Mouse (Mus musculus): ENCODE measurements around the gene Cers6. TPM values are rescaled to one million over a fixed set of nuclear protein-coding genes. Genes with fewer than 3 reads are reported as not detected.

Cers6 gene
- polyA plus RNA-seq, 1 experiment from 2014 or later = 55.3 TPM

DNA sequence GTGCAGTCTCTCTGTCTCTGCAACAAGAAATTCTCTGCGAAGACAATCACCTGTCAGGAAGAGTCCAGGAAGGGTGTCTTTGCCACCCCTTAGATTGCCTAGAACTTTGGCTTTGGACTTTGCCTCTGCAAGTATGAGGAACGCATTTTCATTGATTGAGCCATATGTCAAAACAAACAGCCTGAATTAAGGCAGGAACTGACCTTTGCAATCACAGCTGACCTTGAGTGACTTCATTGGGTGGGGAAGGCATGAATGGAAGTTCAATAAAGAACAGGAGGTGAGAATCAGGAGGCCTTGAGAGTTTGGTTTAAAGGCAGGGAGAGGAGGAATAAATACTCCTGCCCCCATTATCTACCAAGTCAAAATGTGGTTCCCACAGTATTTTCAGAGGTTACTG is 850 bp upstream of the Cers6 start:
- H3K36me3 ChIP-seq (ENCODE audit: control insufficient read depth, insufficient read depth, low read length) = no peaks in the 10 kb centered on the region
- peak overlapping the region; percentile 92; the same call in 1 of the 2 replicates for H3K4me3 ChIP-seq (ENCODE audit: low read depth, low read length)
- ATAC-seq = no peak
- peak overlapping the region; percentile 94; the same call in 1 of the 2 replicates for H3K9ac ChIP-seq (ENCODE audit: low read depth, low read length)
- H3K4me2 ChIP-seq (ENCODE audit: low read length) = peak overlapping the region; percentile 80
- H3K9me3 ChIP-seq (replicated peaks; ENCODE audit: control insufficient read depth, low read length, poor library complexity, severe bottlenecking) = no peaks in the 10 kb centered on the region
- H3K27ac ChIP-seq (ENCODE audit: low read length) = no peak overlapping the region
- H3K4me1 ChIP-seq (ENCODE audit: control insufficient read depth, insufficient read depth, low read length) = peaks cover 16% of the 10 kb centered on the region
- H3K27me3 ChIP-seq (ENCODE audit: control insufficient read depth, insufficient read depth, low read depth, low read length) = no peaks in the 10 kb centered on the region
- WGBS = 77% methylated on average over 2 of the region's 2 CpGs

DNA sequence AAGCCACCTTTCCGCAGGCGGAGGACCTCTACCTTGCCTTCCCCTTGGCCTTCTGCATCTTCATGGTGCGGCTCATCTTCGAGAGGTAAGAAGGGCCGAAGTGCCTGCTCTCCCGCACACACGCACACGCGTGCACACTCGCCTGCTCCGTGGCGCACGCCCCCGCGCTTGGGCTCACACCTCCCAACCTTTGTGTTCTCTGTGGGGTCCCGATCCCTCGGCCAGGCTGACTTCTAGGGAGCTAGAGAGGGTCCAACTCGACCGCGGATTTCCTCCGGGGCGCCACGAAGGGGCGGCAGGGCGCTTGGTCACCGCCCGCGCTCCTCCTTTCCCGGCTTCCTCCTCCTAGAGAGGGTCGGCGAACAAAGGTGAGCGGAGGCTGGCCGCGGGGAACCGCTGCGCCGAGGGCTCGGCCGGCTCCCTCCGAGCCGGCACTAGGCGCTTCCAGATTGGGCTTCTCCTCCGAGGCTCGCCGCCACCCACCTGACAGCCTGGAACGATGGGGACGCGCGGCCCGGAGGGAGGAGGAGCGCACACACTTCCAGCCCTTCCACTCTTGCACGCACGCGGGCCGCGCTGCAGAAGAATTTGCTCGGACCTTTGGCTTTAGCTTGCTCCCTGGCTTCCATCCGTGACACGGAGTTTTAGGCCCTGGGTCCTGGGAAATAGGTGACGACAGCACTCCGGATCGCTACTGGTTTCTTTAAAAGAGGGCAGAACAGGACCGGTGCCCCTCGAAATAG is 651 bp downstream of the Cers6 start:
- no peaks in the 10 kb centered on the region for H3K9me3 ChIP-seq (replicated peaks; ENCODE audit: control insufficient read depth, low read length, poor library complexity, severe bottlenecking)
- WGBS = under 1% methylated on average over 64 of the region's 64 CpGs

DNA sequence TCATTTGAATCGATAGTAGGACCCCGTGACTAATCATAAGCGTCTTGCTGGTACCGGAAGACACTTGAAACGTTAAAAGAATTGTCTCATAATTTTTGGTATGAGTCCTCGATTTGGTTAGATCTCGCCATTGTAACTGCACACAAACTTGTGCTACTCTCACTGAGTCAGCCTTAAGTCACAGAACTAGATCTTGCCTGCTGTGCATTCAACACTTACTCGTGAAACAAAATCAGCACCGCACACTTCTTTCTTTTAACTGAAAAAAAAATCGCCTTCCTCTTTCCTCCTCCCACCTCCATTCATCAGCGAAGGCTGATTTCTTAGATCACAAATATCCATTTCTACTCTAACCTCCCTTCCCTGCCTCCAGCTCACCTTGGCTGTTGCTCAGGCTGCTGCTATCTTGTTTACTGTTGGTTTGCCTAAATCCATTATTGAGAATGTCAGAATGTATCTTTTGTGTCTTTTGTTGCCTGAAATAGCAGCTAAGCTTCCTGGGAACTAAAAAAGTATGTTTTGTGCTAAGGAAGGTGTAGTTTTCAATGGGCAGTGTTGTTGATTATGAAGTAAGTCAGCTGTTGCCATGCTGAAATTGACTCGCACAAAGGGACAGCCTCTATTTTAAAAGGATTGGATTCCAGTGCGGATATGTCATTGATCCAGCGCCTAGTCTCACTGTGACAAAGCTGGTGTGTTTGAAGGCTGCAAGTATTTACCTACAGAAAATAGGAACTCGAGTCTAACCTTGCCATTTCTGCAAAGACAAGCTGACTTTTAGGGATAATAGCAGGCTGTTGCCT is 1.4 kb downstream of the Cers6 start:
- 1% methylated on average over 15 of the region's 15 CpGs for WGBS
- H3K4me3 ChIP-seq (ENCODE audit: low read depth, low read length) = peak overlapping the region; percentile 92
- no peaks in the 10 kb centered on the region for H3K36me3 ChIP-seq (ENCODE audit: control insufficient read depth, insufficient read depth, low read length)
- no peaks in the 10 kb centered on the region for H3K27me3 ChIP-seq (ENCODE audit: control insufficient read depth, insufficient read depth, low read depth, low read length)
- H3K9ac ChIP-seq (ENCODE audit: low read depth, low read length) = peak overlapping the region; percentile 94
- H3K27ac ChIP-seq (ENCODE audit: low read length) = peak overlapping the region; percentile 85
- H3K4me2 ChIP-seq (ENCODE audit: low read length) = peak overlapping the region; percentile 80
- no peaks in the 10 kb centered on the region for H3K9me3 ChIP-seq (replicated peaks; ENCODE audit: control insufficient read depth, low read length, poor library complexity, severe bottlenecking)
- peaks cover 20% of the 10 kb centered on the region for H3K4me1 ChIP-seq (ENCODE audit: control insufficient read depth, insufficient read depth, low read length)
- no peak for ATAC-seq

More for the DNA sequence above, 651 bp downstream of the Cers6 start:
- peak overlapping the region; percentile 80 for H3K4me2 ChIP-seq (ENCODE audit: low read length)
- peaks cover 16% of the 10 kb centered on the region for H3K4me1 ChIP-seq (ENCODE audit: control insufficient read depth, insufficient read depth, low read length)
- H3K27me3 ChIP-seq (ENCODE audit: control insufficient read depth, insufficient read depth, low read depth, low read length) = no peaks in the 10 kb centered on the region
- peak overlapping the region; percentile 94 for H3K9ac ChIP-seq (ENCODE audit: low read depth, low read length)
- H3K27ac ChIP-seq (ENCODE audit: low read length) = peak overlapping the region; percentile 85
- ATAC-seq = peak; percentile 82
- H3K4me3 ChIP-seq (ENCODE audit: low read depth, low read length) = peak overlapping the region; percentile 92
- H3K36me3 ChIP-seq (ENCODE audit: control insufficient read depth, insufficient read depth, low read length) = no peaks in the 10 kb centered on the region

DNA sequence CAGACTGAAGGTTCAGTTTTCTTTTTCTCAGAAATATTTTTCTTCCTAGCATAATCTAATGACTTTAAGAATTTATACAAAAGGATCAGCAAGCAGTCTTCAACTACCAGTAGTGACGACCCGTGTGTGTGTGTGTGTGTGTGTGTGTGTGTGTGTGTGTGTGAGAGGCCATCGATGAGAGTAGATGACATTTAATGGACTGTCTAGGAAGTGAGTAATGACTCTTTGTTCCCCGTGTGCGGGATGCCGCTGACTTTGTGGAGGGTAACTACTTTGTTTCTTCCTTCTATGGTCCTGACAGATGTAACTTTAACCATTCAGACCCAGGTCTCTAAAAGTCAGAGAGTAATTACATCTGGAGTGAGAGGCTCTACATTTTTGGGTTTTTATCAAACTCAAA is 2.3 kb downstream of the Cers6 start:
- 42% methylated on average over 6 of the region's 6 CpGs for whole genome bisulfite sequencing
- Histone ChIP-seq H3K9ac (ENCODE audit: low read depth, low read length) (peak overlapping the region; percentile 94), H3K4me2 (ENCODE audit: low read length) (peak overlapping the region; percentile 80), H3K27ac (ENCODE audit: low read length) (no peak overlapping the region), H3K4me3 (ENCODE audit: low read depth, low read length) (peak overlapping the region; percentile 92), H3K4me1 (ENCODE audit: control insufficient read depth, insufficient read depth, low read length) (peaks cover 28% of the 10 kb centered on the region), H3K36me3 (ENCODE audit: control insufficient read depth, insufficient read depth, low read length) (no peaks in the 10 kb centered on the region), H3K27me3 (ENCODE audit: control insufficient read depth, insufficient read depth, low read depth, low read length) (no peaks in the 10 kb centered on the region), H3K9me3 (replicated peaks; ENCODE audit: control insufficient read depth, low read length, poor library complexity, severe bottlenecking) (no peaks in the 10 kb centered on the region)
- ATAC-seq = no peak

DNA sequence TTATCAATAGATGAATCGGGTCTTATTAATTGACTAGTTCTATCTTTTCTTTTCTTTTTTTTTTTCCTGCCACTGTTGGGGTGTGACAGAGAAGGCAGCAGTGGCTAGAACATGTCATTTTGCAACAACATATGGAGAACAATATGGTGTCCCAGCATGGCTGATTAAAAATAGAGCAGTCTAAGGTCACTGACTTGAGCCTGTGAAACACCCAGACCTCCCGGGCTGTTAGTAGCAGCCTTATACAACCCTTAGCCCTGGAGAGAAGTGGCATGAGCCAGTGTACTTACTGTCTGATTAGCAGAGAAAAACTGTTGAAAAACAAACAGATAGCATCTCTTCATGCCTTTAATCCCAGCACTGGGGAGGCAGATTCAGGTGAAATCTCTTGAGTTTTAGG is 3.1 kb downstream of the Cers6 start:
- no peak overlapping the region for H3K27ac ChIP-seq (ENCODE audit: low read length)

DNA sequence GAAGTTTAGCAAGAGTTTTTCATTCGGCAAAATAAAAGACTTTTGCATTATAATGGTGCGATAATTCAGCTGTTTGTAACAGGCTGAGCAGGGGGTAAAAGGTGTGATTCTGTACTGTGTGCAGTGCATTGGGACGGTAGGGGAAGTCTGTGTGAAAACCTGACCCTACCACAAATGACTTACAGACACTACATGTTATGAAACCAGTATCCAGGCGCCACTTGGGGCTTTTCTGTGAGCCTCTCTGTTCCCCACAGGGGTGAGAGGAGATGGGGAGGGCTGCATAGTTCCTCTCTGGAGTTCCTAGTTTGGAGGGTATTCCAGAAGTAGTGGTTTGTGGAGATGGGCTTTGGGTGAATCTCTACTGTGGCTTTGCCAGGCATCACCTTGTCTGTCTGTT is 5.9 kb downstream of the Cers6 start:
- no peak overlapping the region for H3K4me2 ChIP-seq (ENCODE audit: low read length)
- no peaks in the 10 kb centered on the region for H3K27me3 ChIP-seq (ENCODE audit: control insufficient read depth, insufficient read depth, low read depth, low read length)
- no peak overlapping the region for H3K9ac ChIP-seq (ENCODE audit: low read depth, low read length)
- ATAC-seq = no peak
- H3K4me3 ChIP-seq (ENCODE audit: low read depth, low read length) = no peak overlapping the region
- WGBS = 69% methylated on average over 4 of the region's 4 CpGs
- no peaks in the 10 kb centered on the region for H3K36me3 ChIP-seq (ENCODE audit: control insufficient read depth, insufficient read depth, low read length)
- H3K9me3 ChIP-seq (replicated peaks; ENCODE audit: control insufficient read depth, low read length, poor library complexity, severe bottlenecking) = no peaks in the 10 kb centered on the region
- peaks cover 26% of the 10 kb centered on the region for H3K4me1 ChIP-seq (ENCODE audit: control insufficient read depth, insufficient read depth, low read length)
- H3K27ac ChIP-seq (ENCODE audit: low read length) = no peak overlapping the region

More for the DNA sequence above, 3.1 kb downstream of the Cers6 start:
- 78% methylated on average over 2 of the region's 2 CpGs for WGBS
- peak overlapping the region; percentile 11; the same call in 1 of the 2 replicates for H3K4me3 ChIP-seq (ENCODE audit: low read depth, low read length)
- H3K9me3 ChIP-seq (replicated peaks; ENCODE audit: control insufficient read depth, low read length, poor library complexity, severe bottlenecking) = no peaks in the 10 kb centered on the region
- no peaks in the 10 kb centered on the region for H3K27me3 ChIP-seq (ENCODE audit: control insufficient read depth, insufficient read depth, low read depth, low read length)
- H3K36me3 ChIP-seq (ENCODE audit: control insufficient read depth, insufficient read depth, low read length) = no peaks in the 10 kb centered on the region
- peaks cover 28% of the 10 kb centered on the region for H3K4me1 ChIP-seq (ENCODE audit: control insufficient read depth, insufficient read depth, low read length)
- peak overlapping the region; percentile 80 for H3K4me2 ChIP-seq (ENCODE audit: low read length)
- H3K9ac ChIP-seq (ENCODE audit: low read depth, low read length) = no peak overlapping the region
- no peak for ATAC-seq

DNA sequence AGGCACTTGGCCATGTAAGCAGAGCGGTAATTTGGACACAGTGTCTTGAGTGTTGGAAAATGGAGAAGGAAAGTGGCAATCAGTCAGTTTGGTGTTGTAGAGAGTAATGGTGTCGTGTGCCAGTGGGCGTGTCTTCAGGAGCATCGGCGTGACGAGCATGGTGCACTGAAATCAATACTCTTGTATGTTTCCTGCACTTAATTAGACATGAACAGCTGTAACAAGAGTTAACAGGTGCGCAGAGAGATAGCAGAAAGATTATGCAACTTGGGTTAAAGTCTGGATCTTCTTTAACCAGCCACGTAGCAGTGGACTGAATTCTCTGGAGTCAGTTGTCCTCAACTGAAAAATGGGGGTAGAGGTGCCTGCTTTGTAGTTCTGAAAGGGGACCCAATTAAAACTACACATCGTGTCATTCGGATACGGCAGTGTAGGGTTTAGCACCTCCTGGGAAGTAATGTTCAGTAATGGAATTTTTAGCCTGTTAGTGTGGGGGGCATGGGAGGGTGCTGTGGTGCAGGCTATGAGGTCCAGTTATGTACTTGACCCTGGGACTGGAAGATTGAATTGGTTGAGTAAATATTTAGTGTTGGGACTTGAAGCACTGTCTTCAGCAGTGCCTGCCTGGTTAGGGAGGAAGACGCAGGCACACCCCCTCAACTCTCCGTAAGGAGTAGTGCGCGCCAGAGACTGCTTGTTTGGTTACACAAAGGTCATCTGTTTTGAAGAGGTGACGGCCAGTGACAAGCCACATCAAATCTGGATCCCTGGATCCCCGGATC is 9.9 kb downstream of the Cers6 start:
- Histone ChIP-seq H3K27ac (ENCODE audit: low read length) (no peak overlapping the region), H3K4me3 (ENCODE audit: low read depth, low read length) (no peak overlapping the region), H3K9me3 (replicated peaks; ENCODE audit: control insufficient read depth, low read length, poor library complexity, severe bottlenecking) (no peaks in the 10 kb centered on the region), H3K36me3 (ENCODE audit: control insufficient read depth, insufficient read depth, low read length) (no peaks in the 10 kb centered on the region), H3K4me1 (ENCODE audit: control insufficient read depth, insufficient read depth, low read length) (peaks cover 13% of the 10 kb centered on the region), H3K27me3 (ENCODE audit: control insufficient read depth, insufficient read depth, low read depth, low read length) (no peaks in the 10 kb centered on the region), H3K9ac (ENCODE audit: low read depth, low read length) (no peak overlapping the region), H3K4me2 (ENCODE audit: low read length) (no peak overlapping the region)
- no peak for ATAC-seq
- WGBS = 87% methylated on average over 17 of the region's 17 CpGs

DNA sequence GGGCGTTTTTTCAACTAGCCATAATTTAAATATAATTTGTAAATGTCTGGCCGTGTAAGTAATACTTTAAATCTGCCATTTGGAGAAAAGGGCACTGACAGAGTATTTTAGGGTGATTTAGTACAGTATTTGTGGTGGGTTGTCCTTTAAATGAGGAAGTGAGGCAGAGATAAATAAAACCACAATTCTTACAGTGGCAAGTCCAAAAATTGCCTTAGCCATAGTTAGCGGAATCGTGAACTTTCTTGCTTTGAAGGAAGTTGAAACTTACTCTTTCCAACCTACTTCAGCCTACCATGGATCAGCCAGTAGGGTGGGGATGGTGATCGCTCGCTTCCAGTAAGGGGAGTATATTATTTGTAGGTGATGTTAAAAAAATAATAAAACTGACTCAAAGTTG is 11.8 kb downstream of the Cers6 start:
- ATAC-seq = no peak
- H3K4me2 ChIP-seq (ENCODE audit: low read length) = no peak overlapping the region
- H3K9me3 ChIP-seq (replicated peaks; ENCODE audit: control insufficient read depth, low read length, poor library complexity, severe bottlenecking) = no peaks in the 10 kb centered on the region
- 91% methylated on average over 6 of the region's 6 CpGs for WGBS
- no peak overlapping the region for H3K9ac ChIP-seq (ENCODE audit: low read depth, low read length)
- H3K27ac ChIP-seq (ENCODE audit: low read length) = no peak overlapping the region
- peaks cover 5% of the 10 kb centered on the region; the same call in 1 of the 2 replicates for H3K4me1 ChIP-seq (ENCODE audit: control insufficient read depth, insufficient read depth, low read length)
- H3K36me3 ChIP-seq (ENCODE audit: control insufficient read depth, insufficient read depth, low read length) = no peaks in the 10 kb centered on the region
- no peak overlapping the region for H3K4me3 ChIP-seq (ENCODE audit: low read depth, low read length)
- no peaks in the 10 kb centered on the region for H3K27me3 ChIP-seq (ENCODE audit: control insufficient read depth, insufficient read depth, low read depth, low read length)
